Mouse (Mus musculus): ENCODE data around the gene Laptm5. TPM values are rescaled to one million over a fixed set of nuclear protein-coding genes. Genes with fewer than 3 reads are reported as not detected.

Laptm5 gene
- polyA plus RNA-seq, 1 experiment from 2014 or later: not detected

DNA sequence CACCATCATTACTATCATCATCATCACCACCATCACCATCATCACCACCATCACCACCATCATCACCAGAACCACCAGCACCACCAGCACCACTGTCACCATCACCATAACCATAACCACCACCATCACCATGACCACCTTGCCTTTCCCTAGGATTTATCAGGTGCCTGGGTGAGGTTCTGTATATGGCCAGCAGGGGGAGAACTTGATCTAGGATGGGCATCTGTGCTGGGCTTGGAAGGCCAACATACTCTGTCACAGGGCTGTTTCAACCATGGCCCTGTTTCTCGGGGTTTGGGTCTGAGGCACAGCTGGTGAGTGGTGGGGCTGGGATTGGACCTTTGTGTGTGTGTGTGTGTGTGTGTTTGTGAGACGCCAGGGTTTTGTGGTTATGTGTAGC lies 16.6 kb upstream of the Laptm5 start:
- H3K27me3 ChIP-seq: peaks cover 6% of the 10 kb centered on the region
- DNase-seq (ENCODE audit: low read depth, low spot score) (no peak), ATAC-seq (no peak)
- no peak for TF ChIP-seq CTCF (IDR thresholded peaks at IDR 0.05)
- ChIA-PET POLR2A (interaction anchor here (1.3 kb wide), 1 partner anchor 51 kb away, joined by 3 read pairs; no protein-coding TSS in a partner anchor), CTCF (interaction anchor here (1.5 kb wide), 1 partner anchor 18 kb away, joined by 4 read pairs; no protein-coding TSS in a partner anchor)
- in situ Hi-C loops (cut with MboI; ENCODE audit: low pct_unique_long_range_greater_than_20kb): loop anchor here (5.0 kb wide), 1 partner anchor 51 kb away; no protein-coding TSS in a partner anchor

DNA sequence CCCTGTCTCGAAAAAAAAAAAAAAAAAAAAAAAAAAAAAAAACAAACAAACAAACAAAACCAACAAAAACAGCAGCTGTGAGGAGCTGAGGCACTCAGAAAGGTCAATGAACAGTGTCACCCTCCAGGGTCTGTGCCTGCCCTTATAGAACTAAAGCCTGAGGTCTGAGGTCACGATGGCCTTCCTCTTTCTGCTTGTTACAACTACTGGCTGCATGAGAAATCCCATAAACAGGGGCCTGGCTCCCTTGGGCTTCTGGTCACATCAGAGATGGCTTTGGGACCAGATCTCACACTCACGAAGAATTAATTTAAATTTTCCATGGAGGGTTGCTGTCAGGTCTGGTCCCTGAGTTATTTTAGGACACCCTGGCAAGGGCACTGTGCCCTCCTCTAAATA lies 13.5 kb upstream of the Laptm5 start:
- POLR2A ChIA-PET: no interaction called here
- no peaks in the 10 kb centered on the region for H3K27me3 ChIP-seq
- in situ Hi-C loops (cut with MboI; ENCODE audit: low pct_unique_long_range_greater_than_20kb): loop anchor here (5.0 kb wide), 1 partner anchor 48 kb away; no protein-coding TSS in a partner anchor
- no peak for TF ChIP-seq CTCF (IDR thresholded peaks at IDR 0.05)
- ATAC-seq (no peak), DNase-seq (ENCODE audit: low read depth, low spot score) (no peak)
- CTCF ChIA-PET: no interaction called here

DNA sequence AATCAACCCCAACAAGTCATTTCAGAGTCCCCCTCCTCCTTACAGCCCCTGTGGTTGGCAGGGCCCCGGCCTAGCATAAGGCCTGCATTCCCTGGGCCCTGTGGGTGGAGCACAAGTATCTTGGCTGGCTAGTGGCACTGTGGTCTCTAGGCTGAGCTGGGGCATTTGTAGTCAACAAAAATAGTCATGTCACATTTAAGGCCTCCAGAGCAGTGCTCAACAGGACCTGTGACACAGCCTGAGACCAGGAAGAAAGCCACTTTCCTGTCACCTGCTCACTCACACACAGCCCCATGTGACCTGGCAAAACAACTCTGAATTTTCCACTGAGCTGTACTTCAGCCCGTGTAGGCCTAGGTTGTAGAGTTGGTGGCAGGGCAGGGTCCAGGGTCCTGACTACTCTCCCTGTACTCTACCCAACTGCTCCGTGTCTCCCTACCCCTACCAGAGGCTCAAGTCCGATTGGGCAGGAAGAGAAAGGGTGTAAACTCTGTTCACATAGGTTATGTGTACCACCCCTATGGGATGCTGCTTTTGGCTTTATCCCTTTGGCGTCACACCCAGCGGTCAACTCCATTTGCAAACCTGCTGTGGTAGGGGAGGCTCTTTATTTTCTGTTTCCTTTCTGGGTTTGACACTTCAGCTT lies 13.0 kb upstream of the Laptm5 start:
- DNase-seq (ENCODE audit: low read depth, low spot score) (no peak), ATAC-seq (no peak)
- in situ Hi-C loops (cut with MboI; ENCODE audit: low pct_unique_long_range_greater_than_20kb): loop anchor here (5.0 kb wide), 1 partner anchor 47 kb away; no protein-coding TSS in a partner anchor
- ChIA-PET CTCF (no interaction called here), POLR2A (no interaction called here)
- H3K27me3 ChIP-seq: no peaks in the 10 kb centered on the region
- no peak for TF ChIP-seq CTCF (IDR thresholded peaks at IDR 0.05)

DNA sequence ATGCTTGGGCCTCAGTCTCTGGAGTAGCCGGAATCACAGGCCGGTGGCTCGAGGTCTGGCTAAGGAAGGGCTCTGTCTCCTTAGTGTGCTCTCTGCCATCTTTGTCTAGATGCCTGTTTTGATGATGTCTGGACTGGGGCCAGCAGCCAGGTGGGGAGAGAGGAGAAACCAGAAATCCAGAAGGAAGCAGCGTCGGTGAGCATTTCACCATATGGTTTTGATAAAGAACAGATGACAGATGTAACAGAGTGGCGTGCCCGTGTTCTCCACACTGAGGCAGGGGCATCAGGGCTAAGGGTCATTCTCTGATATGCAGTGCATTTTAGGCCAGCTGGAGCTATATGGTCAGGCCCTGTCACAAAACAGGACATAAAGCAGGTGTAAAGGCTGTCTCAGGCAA lies 12.2 kb upstream of the Laptm5 start:
- CTCF ChIA-PET: no interaction called here
- DNase-seq (ENCODE audit: low read depth, low spot score) (no peak), ATAC-seq (no peak)
- no peaks in the 10 kb centered on the region for H3K27me3 ChIP-seq
- POLR2A ChIA-PET: no interaction called here
- in situ Hi-C loops (cut with MboI; ENCODE audit: low pct_unique_long_range_greater_than_20kb): no loop called here
- no peak for TF ChIP-seq CTCF (IDR thresholded peaks at IDR 0.05)

DNA sequence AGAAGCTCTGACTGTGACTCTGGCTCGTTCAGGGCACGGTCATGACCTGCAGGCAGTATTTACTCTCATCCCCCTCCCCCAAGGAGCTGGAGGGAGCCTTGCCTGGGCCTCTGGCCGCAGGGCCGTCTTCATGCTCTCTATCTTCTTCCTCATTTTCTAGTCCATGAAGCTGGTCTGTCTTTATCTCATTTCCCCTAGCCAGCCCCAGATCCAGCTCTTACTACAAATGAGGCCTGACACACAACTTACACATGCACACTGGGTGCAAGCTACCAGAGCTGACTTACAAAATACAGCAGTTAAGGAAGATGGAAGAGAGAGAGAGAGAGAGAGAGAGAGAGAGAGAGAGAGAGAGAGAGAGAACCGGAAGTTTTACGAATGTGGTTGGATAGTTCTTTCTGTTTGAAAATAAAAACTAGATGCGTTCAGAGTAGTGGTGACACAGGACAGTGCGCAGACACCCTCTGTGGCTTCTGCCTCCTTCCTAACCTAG lies 10.6 kb upstream of the Laptm5 start:
- CTCF ChIA-PET: interaction anchor here (1.3 kb wide), 1 partner anchor 44 kb away, joined by 3 read pairs; no protein-coding TSS in a partner anchor
- ATAC-seq: no peak
- in situ Hi-C loops (cut with MboI; ENCODE audit: low pct_unique_long_range_greater_than_20kb): no loop called here
- TF ChIP-seq CTCF (IDR thresholded peaks at IDR 0.05): no peak
- POLR2A ChIA-PET: no interaction called here
- H3K27me3 ChIP-seq: no peaks in the 10 kb centered on the region
- DNase-seq (ENCODE audit: low read depth, low spot score): no peak

DNA sequence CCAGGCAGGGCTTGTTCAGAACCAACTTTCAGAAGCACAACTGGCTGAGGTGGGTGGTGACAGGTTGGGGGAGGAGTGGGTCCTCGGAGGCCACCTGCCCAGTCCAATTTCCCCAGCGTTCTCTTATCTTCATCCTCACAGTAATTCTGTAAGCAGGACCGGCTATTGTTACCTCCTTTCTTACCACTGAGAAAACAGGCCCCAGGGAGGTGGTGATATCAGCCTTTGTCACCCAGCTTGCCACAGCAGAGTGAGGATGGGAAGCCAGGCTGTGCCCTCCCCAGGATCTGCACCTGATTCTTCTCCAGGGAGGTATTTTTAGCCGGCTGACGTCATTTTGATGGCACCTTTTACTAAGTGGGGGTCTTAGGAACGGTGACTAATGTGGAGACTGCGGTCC lies 7.9 kb upstream of the Laptm5 start:
- no peak for DNase-seq (ENCODE audit: low read depth, low spot score)
- no peaks in the 10 kb centered on the region for H3K27me3 ChIP-seq
- no peak for TF ChIP-seq CTCF (IDR thresholded peaks at IDR 0.05)
- in situ Hi-C loops (cut with MboI; ENCODE audit: low pct_unique_long_range_greater_than_20kb): no loop called here
- no peak for ATAC-seq
- POLR2A ChIA-PET: no interaction called here
- CTCF ChIA-PET: no interaction called here

DNA sequence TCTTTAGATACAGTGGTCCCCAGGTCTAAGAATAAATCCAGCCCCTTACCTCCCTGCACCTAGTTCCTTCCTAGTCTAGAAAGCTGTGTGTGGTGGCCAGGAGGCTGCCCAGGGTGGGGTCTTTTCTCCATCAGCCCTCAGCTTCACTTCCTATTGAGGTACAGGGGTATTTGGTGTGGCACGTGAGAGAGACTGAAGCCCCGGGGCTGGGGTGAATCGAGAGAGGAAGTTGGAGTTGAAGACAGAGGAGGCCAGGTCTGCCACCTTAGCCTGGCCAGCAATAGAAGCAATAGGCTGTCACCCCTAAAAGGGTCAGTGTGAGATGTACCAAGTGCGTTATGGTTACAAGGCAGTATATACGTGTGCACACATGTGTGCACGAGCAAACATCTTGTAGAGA lies 7.0 kb upstream of the Laptm5 start:
- CTCF ChIA-PET: no interaction called here
- POLR2A ChIA-PET: no interaction called here
- in situ Hi-C loops (cut with MboI; ENCODE audit: low pct_unique_long_range_greater_than_20kb): no loop called here
- ATAC-seq: no peak
- TF ChIP-seq CTCF (IDR thresholded peaks at IDR 0.05): no peak
- no peak for DNase-seq (ENCODE audit: low read depth, low spot score)
- no peaks in the 10 kb centered on the region for H3K27me3 ChIP-seq

DNA sequence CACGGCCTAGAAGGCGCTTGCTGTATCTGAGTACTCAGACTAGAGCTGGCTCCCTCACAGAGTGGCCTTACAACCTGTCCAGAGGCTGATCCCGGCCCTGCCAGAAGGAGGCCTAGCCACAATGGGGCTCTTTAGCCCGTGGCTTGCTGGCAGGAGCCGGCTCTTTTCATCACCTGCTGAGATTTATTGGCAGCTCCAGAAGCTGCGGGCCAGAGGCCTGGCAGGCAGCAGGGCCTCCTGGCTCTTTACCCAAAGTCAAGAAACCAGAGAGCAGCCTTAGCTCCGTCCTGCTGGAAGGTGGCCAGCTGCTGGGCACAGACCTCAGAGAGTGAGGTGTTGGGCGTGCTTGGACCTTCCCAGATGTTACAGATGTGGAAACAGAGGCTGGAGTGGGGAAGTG lies 6.6 kb upstream of the Laptm5 start:
- DNase-seq (ENCODE audit: low read depth, low spot score) (peak; percentile 33), ATAC-seq (peak; percentile 62)
- CTCF ChIA-PET: no interaction called here
- in situ Hi-C loops (cut with MboI; ENCODE audit: low pct_unique_long_range_greater_than_20kb): no loop called here
- POLR2A ChIA-PET: no interaction called here
- H3K27me3 ChIP-seq: no peaks in the 10 kb centered on the region
- no peak for TF ChIP-seq CTCF (IDR thresholded peaks at IDR 0.05)

DNA sequence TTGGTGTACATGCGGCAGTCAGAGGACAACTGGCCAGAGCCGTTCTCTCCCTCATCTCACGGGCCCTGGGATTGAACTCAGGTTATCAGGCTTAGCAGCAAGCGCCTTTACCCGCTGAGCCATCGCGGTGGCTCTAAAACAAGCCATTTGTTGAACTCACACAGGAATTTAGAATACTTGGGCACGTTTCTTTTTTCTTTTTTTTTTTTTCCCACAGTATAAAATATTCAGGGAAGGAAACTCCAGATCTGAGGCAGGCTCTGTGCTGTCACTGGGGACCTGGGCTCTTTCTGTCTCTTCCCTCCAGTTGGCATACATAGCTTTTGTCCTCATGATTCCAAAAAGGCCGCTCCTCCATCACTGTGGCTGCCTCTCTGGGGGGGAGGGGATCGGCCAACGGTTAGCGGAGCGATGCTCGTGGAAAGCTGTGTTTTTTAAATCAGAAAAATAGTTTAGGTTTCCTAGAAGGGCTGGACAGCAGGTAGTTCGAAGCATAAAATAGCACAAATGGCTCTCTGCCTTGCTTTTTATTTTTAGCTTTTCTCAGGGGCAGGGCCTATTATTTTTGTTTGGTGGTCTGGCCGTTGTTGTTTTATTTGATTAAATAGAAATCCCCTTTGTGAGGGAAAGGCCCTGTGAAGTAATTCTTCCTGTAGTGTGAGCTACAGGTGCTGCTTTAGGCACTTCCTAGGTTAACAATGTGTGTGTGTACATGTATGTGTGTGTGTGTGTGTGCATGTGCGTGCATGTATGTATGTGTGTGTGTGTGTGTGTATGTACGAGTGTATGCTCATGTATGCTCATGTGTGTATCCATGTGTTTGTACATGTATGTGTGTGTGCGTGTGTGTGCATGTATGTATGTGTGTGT lies 5.5 kb upstream of the Laptm5 start:
- no peak for TF ChIP-seq CTCF (IDR thresholded peaks at IDR 0.05)
- ChIA-PET CTCF (no interaction called here), POLR2A (interaction anchor here (0.7 kb wide), 1 partner anchor 11 kb away, joined by 4 read pairs; no protein-coding TSS in a partner anchor)
- peaks cover 2% of the 10 kb centered on the region for H3K27me3 ChIP-seq
- in situ Hi-C loops (cut with MboI; ENCODE audit: low pct_unique_long_range_greater_than_20kb): no loop called here
- DNase-seq (ENCODE audit: low read depth, low spot score): no peak
- ATAC-seq: no peak

DNA sequence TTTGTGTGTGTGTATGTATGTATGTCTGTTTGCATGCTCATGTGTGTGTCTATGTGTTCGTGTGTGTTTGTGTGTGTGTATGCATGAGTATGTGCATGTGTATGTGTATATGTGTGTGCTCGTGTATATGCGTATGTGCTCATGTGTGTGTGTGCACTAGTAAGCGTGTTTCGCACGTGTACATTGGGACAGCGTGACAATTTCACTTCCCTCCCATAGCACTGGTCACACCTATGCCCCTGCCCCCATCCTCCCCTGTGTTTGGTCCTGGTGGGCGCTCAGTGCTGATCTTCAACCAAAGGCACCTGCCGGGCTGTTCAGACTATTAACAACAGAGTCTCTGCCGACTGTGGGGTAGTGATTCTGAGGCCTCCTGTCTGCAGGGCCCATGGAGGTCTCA lies 4.8 kb upstream of the Laptm5 start:
- ChIA-PET CTCF (no interaction called here), POLR2A (no interaction called here)
- in situ Hi-C loops (cut with MboI; ENCODE audit: low pct_unique_long_range_greater_than_20kb): no loop called here
- H3K27me3 ChIP-seq: peaks cover 2% of the 10 kb centered on the region
- TF ChIP-seq CTCF (IDR thresholded peaks at IDR 0.05): no peak
- DNase-seq (ENCODE audit: low read depth, low spot score) (no peak), ATAC-seq (no peak)

Measured in Patski (cell line).